Mouse (Mus musculus) layer of hippocampus, postnatal 10 days (tissue): ENCODE data around the gene Clps. TPM values are rescaled to one million over a fixed set of nuclear protein-coding genes. Genes with fewer than 3 reads are reported as not detected.

Source experiments
- DNase-seq, 2 experiments: peaks; one replicate each; pipeline ENCODE4 v3.0.0; 2021; ENCODE audit warnings: low spot score in 2 of 2
- microRNA-seq, 2 experiments: library from miRNA; unstranded; fragments of <30 nt; microRNA quantifications; one replicate each; pipeline ENCODE4 v1.2.0; 2021
- total RNA-seq, 2 experiments: library from RNA; stranded (reverse); gene quantifications; 2 replicates each; pipeline ENCODE4 v1.2.3; 2021

The Clps gene
- total RNA-seq, 2 experiments from 2014 or later = not detected

- DNase-seq = no peak
Observed at GRCm38 (mm10) chr17:28518615-28519071, 41.9 kb downstream of the Clps start.

DNA sequence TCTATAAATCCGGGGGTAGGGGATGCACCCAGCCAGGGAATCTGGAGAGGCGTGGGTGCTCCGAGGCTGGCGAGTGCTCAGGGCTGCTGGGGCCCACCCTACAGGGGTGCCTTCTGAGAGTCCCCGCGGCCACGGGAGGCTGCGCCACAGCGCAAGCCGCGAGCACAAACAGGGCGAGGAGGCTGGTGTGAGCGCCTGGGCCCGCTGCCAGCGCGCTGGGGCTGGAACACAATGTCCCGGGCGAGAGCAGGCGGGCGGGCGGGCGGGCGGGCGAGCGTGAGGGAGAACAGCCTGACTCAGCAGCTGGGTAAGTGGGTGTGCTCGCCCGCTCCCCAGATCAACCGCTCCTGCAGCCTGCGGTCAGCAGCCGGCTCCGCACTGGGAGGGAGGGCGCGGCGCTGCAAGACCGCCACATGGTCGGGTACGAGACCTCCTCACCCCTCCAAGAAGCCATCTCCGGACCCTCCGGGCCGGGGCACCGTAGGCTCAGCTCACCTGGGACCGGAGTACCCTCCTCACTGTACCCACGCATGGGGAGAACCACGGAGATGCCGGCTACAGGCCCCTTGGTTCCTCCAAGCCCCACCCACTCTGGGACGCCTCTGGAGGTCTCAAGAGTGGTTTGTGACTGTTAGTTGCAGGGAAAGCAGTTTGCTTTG is 42.5 kb downstream of the Clps start:
- peak; percentile 89 for DNase-seq

GRCm38 (mm10) chr17:28517441-28517955 is 43.1 kb downstream of the Clps start, which contains the start of gene Fkbp5:
Gene Fkbp5 (minus strand): TSS chr17:28517527.
- DNase-seq = peak in 1 of 2 experiments; percentile 60

GRCm38 (mm10) chr17:28516881-28517280 is 43.7 kb downstream of the Clps start:
- DNase-seq = no peak

- no peak for DNase-seq
Observed at GRCm38 (mm10) chr17:28515431-28516341, 44.9 kb downstream of the Clps start.

DNA sequence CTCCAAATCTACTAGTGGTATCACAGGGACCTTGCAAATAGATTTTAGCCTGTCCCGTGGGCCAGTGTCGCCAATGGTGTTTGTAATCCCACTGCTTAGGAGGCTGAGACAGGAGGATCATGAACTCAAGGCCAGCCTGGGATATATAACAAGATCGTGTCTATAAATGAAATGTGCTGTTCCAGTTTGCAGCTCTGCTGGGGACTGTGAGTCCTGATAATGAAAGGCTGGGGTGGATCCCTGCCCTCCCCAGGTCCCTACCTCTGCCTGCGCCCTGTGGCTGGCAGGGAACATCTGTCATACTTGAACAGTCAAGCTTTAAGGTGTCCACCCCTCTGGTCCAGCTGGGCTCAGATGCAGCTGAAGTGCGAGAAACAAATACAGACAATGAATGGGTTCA is 46.0 kb downstream of the Clps start:
- no peak for DNase-seq

- no peak for DNase-seq
Observed at GRCm38 (mm10) chr17:28513844-28514243, 46.7 kb downstream of the Clps start.

GRCm38 (mm10) chr17:28513337-28513736 is 47.2 kb downstream of the Clps start:
- no peak for DNase-seq

- no peak for DNase-seq
Observed at GRCm38 (mm10) chr17:28512696-28513095, 47.9 kb downstream of the Clps start.

- no peak for DNase-seq
Observed at GRCm38 (mm10) chr17:28511616-28512541, 48.7 kb downstream of the Clps start.

GRCm38 (mm10) chr17:28510445-28511342 is 49.9 kb downstream of the Clps start:
- no peak for DNase-seq

Small RNA genes lying within 50 kb of the gene (microRNA-seq; reads per million reads assigned to microRNA genes)
- 0 reads per million in 2 experiments for gene Gm25195
- 0 reads per million in 2 experiments for gene Mir6969

Other genes starting within 250 kb of the Clps start
- gene Fance, start 247.2 kb downstream of the Clps start, total RNA-seq = 10 to 100 TPM; 26.0 to 36.2 TPM
- 100 to 1,000 TPM; 503 to 535 TPM for gene Rpl10a, start 232.3 kb downstream of the Clps start, total RNA-seq
- 1 to 10 TPM; 5.6 to 6.1 TPM for gene Tead3, start 209.9 kb downstream of the Clps start, total RNA-seq
- gene Tulp1, start 195.5 kb downstream of the Clps start, total RNA-seq = under 1 TPM in 1 of 2 experiments, not detected in 1; 0.41 TPM
- gene Fkbp5, start 43.2 kb downstream of the Clps start, total RNA-seq = 10 to 100 TPM; 42.8 to 45.6 TPM
- not detected for gene Armc12, start 30.0 kb downstream of the Clps start, total RNA-seq
- not detected for gene Clpsl2, start 11.4 kb downstream of the Clps start, total RNA-seq
- 1 to 10 TPM; 6.0 to 6.1 TPM for gene Lhfpl5, start 14.9 kb upstream of the Clps start, total RNA-seq
- 100 to 1,000 TPM; 103 to 105 TPM for gene Srpk1, start 61.9 kb upstream of the Clps start, total RNA-seq
- gene Slc26a8, start 129.5 kb upstream of the Clps start, total RNA-seq = 1 to 10 TPM; 7.4 to 9.0 TPM
- 10 to 100 TPM; 55.4 to 60.4 TPM for gene Mapk14, start 130.6 kb upstream of the Clps start, total RNA-seq
- gene AC170998.1, start 165.3 kb upstream of the Clps start, total RNA-seq = 1 to 10 TPM; 1.9 to 2.4 TPM
- gene Mapk13, start 208.5 kb upstream of the Clps start, total RNA-seq = 1 to 10 TPM in 1 of 2 experiments, under 1 TPM in 1; 0.96 to 2.2 TPM
- gene Brpf3, start 240.3 kb upstream of the Clps start, total RNA-seq = 10 to 100 TPM; 37.2 to 37.7 TPM